Mouse (Mus musculus) stomach, postnatal 0 days (tissue): ENCODE measurements at regions not wholly inside any gene's neighbourhood (a gene's known extent, or its start where the extent isn't known, plus 50 kb on each side); places are given as distances from the start of the nearest gene placed in this dataset.

Experiments
- CTCF ChIP-seq: IDR thresholded peaks from 2 replicates; pipeline ENCODE4 v1.5.1; 2016; ENCODE audit warnings: antibody characterized with exemption, low read depth, mild to moderate bottlenecking, moderate library complexity
- EP300 ChIP-seq: optimal IDR thresholded peaks from 2 replicates; pipeline ENCODE3; 2016; ENCODE audit warnings: antibody characterized with exemption

DNA sequence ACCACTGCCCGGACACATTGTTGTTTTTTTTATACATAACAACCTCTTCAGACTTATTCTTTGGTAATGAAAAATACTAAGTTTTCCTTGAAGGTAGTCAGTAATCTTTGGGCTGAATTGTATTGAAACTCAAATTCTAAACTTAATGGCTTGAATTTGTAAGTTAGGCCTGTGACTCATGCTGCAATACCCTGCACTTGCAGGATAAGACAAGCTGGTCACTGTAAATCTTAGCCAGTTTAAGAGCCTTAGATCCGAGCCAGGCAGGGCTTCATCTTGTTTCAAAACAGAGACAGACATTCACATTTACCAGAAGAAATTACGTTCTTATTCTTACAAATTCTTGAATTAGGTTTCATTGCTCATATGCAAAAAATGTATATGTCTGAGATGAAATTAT, 791.0 kb upstream of the Tmprss15 start:
- TF ChIP-seq CTCF = no peak
- TF ChIP-seq EP300 = no peak
